ENCODE assay signal across 8 mouse cellular contexts in the genomic region with DNA sequence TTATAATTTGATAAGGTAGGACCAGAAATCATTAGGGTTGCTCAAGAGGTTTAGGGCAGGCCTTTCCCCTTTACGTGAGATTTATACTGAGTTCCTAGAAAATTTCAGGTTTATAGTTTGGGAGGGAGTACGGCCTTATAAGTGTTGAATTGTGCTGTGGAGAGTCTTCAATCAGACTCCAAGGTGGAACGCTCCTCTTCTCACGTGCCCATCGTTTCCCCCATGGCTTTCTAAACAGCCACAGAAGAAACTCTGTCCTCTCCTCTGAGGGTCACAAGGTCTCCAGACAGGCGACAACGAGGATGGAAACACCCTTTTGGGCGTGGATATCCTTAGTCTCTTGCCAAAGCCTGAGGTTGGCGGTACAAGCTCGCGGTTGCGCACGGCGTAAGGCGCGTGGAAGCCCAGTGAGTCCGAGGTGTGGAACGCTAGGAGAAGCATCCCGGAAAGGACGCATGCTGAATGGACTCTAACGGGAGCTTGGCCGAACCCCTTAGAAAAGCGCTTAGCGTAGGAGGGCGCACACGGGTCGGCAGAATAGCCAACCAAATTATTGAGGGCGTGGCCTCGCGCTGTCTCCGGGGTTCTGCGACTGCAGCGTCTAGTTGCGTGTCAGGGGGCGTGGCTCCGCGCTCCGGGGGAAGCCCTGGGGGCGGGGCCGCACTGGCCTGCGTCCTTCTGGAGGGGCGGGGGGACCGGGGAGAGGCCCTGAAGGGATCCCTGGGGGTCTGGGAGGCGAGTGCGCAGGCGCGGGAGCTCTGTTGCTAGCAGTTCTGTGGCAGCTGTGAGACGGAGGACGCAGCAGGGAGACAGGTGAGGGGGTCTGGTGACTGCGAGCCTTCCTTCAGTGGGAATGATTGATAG. TPM values are rescaled to one million over a fixed set of nuclear protein-coding genes. Genes with fewer than 3 reads are reported as not detected.
DNase-seq lines count a peak whose midpoint lies in the region; ATAC-seq lines count a peak whose summit lies in the region.

A gene (plus strand): TSS at position 738 of the 864 bp plus-strand sequence.

- peak within 1 kb of the TSS; percentile 88 for H3K4me2 ChIP-seq in hindbrain, embryonic 14.5 days (replicated peaks)

- H3K36me3 ChIP-seq in hindbrain, embryonic 14.5 days (replicated peaks; ENCODE audit: control insufficient read depth, insufficient read depth) = peaks cover 14% of the 10 kb centered on the region; the same call in 1 of the 2 replicates

- H3K9ac ChIP-seq in hindbrain, embryonic 14.5 days = peak within 1 kb of the TSS; percentile 76

- peak within 1 kb of the TSS; percentile 55 for H3K4me3 ChIP-seq in hindbrain, embryonic 14.5 days (replicated peaks; ENCODE audit: low read length)

- H3K27ac ChIP-seq in hindbrain, embryonic 14.5 days = peak within 1 kb of the TSS; percentile 79

- ATAC-seq in hindbrain, embryonic 14.5 days (ENCODE audit: low FRiP score) = peak; percentile 81

- peaks cover 25% of the 10 kb centered on the region for H3K4me1 ChIP-seq in hindbrain, embryonic 14.5 days (replicated peaks; ENCODE audit: control insufficient read depth, insufficient read depth, low read length)

- 3% methylated on average over 50 of the region's 50 CpGs for WGBS in hindbrain, embryonic 14.5 days

- DNase-seq in NIH3T3 (ENCODE audit: low read depth) = peak; percentile 97
- peak; percentile 100 for DNase-seq in cerebellum, postnatal 10 days
- peak; percentile 95 to 96 for DNase-seq in frontal cortex, postnatal 14 days (ENCODE audit: low spot score in 2 of 2)
- DNase-seq in hindbrain, embryonic 14.5 days (ENCODE audit: low spot score) = peak; percentile 97
- DNase-seq in layer of hippocampus, postnatal 36 days = peak; percentile 98
- DNase-seq in lung, postnatal 36 days = peak; percentile 99
- peak; percentile 98 for DNase-seq in retina, postnatal 1 day
- DNase-seq in urinary bladder, adult 18-20 months (ENCODE audit: low spot score in 2 of 2) = peak; percentile 91 to 96

- H3K27me3 ChIP-seq in hindbrain, embryonic 14.5 days (ENCODE audit: control insufficient read depth, insufficient read depth, low read length) = no peaks in the 10 kb centered on the region

- no peaks in the 10 kb centered on the region for H3K9me3 ChIP-seq in hindbrain, embryonic 14.5 days (ENCODE audit: control insufficient read depth, low read length)

RNA-seq across cellular contexts. Expression of the gene that starts here (rescaled TPM):
- 14.4 and 19.1 TPM in 2 replicates for polyA plus RNA-seq in hindbrain, embryonic 14.5 days (2014; fragmentation: Nextera tagmentation; extraction: Ambion mirVana)
- total RNA-seq in layer of hippocampus, postnatal 36 days (2021) = 10 to 100 TPM; 17.6 to 19.0 TPM

Comparison
In these comparisons a context has a peak if more than half of its experiments do, and no peak if none do; other contexts are left out.
1. Peak in every context shown above with its lines: DNase-seq, ATAC-seq, H3K4me3 ChIP-seq and H3K27ac ChIP-seq.